Mouse (Mus musculus) kidney, adult 2 months (tissue): Measurements from ENCODE around the gene Fzd5.

ENCODE experiments used
- CTCF ChIP-seq: fragments of 200-500 bp; conservative IDR thresholded peaks from 2 replicates; pipeline ENCODE4 v1.5.1; 2011; ENCODE audit warnings: low read depth, mild to moderate bottlenecking, control low read depth, low read length, moderate library complexity, mixed read lengths; ENCODE audit not compliant: insufficient read depth, insufficient read length
- POLR2A ChIP-seq: fragments of 200-500 bp; IDR thresholded peaks from one replicate; pipeline ENCODE4 v1.6.1; 2011; ENCODE audit warnings: low read depth, low read length, control low read depth

DNA sequence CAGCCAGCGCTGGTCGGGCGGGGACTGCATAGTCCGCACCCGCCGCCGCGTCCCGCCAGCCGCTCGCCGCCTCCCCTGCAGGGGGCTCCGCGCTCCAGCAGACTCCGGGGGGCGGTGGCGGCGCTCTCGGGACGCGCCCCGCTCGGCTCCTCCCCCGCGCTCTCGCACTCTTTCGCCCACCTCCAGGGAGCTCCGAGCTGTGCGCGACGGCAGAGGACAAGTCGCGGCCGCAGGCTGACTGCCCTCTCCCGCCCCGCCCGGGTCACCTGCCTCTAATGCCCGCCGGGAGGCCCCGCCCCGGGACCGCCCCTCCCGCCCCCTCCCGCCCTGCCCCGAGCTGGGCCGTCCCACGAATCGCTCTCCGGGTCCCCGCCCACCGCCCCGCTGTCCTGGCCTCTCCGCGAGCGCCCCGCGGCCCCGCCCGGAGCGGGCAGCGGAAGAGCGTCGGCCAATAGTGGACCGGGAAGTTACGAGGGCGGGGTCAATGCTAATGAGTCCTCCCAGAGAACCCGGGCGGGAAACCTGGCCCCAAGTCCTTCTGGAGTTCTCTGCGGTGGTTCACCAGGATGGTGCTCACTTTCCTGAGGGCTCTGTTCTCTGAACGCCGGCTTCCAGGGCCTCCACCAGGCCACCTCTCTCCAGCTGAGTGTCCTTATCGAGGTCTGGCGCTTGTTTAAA, at the start of gene Fzd5:
- TF ChIP-seq CTCF: 0 out of 2 replicates have a peak, but pooled peaks have one; percentile 21
- peak; percentile 89 for TF ChIP-seq POLR2A
